Mouse (Mus musculus) c-Kit-negative CD71-positive TER-119-positive erythroid progenitor cells, embryonic 14.5 days (primary cell): Measurements from ENCODE around the gene Sfta2.

Experiments used
- DNase-seq: peaks from one replicate; pipeline ENCODE4 v3.0.0-alpha.2; 2013; ENCODE audit warnings: low read depth, low spot score

The Sfta2 gene

GRCm38 (mm10) chr17:35592131-35592530 is 9.2 kb upstream of the Sfta2 start:
- no peak for DNase-seq

GRCm38 (mm10) chr17:35593786-35594185 is 7.6 kb upstream of the Sfta2 start:
- DNase-seq = no peak

- no peak for DNase-seq
Measured at GRCm38 (mm10) chr17:35594456-35594855, 6.9 kb upstream of the Sfta2 start.

- no peak for DNase-seq
Measured at GRCm38 (mm10) chr17:35597399-35597798, 4.0 kb upstream of the Sfta2 start.

GRCm38 (mm10) chr17:35601736-35602354 is 496 bp downstream of the Sfta2 start:
- DNase-seq = no peak

- DNase-seq = no peak
Measured at GRCm38 (mm10) chr17:35617127-35617526, 15.8 kb downstream of the Sfta2 start.

- no peak for DNase-seq
Measured at GRCm38 (mm10) chr17:35626537-35626936, 25.2 kb downstream of the Sfta2 start, which contains the start of gene Gm9573. TSS of gene Gm9573 (minus strand) at chr17:35626637.

DNA sequence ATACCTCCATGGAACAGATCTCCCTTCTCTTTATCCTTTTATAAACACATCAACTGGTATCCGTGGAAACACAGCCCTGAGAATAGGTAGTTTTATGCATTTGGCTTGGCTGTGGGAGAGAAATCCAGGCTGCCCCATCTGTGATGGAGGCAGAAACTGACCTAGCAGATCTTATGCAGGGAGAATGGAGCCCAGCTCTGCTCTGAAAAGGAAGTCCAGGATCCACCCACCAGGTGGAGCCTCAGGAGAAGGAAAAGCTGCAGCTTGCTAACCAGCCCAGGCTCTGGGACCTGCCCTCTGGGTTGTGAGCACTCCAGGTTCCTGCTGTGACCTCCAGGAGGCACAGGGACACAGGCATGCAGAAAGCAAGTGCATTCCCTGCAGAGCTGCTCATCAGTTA is 32.6 kb downstream of the Sfta2 start:
- no peak for DNase-seq

DNA sequence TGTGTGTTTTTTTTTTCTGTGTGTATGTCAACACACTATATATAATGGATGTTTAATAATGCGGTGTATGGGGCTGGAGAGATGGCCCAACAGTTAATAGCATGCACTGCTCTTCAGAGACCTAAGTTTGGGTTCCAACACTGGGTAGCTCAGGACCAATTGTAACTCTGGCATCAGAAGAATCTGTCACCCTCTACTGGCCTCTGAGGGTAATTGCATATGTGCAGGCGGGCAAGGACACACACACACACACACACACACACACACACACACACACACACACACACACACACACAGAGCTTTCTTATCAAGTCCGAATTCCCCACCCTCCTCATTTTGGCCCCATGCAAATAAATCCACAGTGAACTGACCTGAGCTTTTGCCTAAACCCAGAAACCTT is 33.9 kb downstream of the Sfta2 start:
- DNase-seq = no peak

DNA sequence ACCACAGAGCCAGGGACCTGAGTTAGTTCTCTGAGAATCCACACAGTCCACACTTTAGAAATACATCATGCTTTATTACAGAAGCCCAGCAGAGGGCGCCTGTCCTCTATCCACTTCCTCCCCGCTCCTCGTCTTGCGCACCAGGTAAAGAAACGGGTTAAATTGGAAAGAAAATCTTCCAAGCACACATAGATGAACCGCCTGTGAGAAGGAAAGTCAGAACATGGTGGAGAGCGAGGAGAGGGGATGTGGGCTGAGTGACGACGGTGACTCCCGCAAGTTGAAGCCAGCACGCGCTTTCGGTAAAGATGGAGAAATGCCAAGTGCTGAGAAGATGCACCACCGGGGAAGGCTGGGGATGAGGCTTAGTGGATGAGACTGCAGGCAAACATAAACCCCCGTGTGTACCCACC is 34.4 kb downstream of the Sfta2 start:
- peak; percentile 33 for DNase-seq

- DNase-seq = no peak
Measured at GRCm38 (mm10) chr17:35636363-35636762, 35.0 kb downstream of the Sfta2 start.

GRCm38 (mm10) chr17:35638475-35639190 is 37.3 kb downstream of the Sfta2 start:
- no peak for DNase-seq

DNA sequence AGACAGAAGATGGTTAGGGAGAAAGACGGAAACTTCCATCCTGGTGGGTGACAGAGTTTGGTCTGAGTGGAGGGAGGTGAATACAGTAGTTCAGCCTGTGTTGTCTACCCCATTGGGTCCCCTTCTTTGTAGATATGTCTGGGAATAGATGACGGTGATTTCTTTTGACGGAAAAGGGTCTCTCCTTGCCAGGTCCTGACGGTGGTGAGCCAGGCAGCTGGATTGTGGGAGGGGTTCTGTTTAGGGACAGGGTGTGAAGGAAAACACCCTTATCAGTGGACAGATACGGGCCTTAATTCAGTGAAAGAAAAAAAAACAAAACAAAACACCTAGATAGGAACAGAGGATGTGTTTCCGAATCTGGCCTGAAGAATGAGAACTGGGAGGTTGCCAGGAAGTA is 38.0 kb downstream of the Sfta2 start:
- DNase-seq = no peak

DNA sequence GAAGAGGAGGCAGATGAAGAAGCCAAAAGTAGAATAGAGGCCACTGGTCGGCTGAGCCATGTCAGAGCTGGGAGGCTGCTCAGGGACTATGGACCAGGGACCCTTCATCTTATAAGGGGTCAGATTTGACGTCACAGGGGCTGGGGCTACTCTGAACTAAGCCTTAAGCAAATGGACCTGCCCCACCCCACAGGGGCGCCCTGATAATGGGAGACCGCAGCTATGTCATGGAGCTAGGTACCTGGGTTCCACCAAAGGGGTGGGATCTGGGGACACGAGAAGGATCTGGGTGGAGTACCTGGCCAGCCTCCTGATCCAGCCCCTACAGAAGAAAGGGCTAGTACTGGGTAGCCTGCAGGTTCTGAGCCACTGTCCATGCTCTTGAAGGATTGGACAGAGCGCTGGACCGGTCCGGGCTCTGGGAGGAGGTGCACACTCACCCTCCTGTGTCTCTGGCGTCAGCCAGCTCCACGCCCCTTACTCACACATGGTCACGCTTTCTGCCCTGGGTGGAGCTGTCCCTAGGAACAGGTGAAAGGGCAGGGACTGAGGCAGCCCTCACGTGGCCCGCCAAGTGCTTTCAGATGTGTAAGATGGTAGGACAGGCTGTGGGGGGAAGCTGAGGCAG is 42.4 kb downstream of the Sfta2 start, which contains the start of gene Mucl3:
TSS of gene Mucl3 (minus strand) at position 87 of the 628 bp plus-strand sequence.
- no peak for DNase-seq

DNA sequence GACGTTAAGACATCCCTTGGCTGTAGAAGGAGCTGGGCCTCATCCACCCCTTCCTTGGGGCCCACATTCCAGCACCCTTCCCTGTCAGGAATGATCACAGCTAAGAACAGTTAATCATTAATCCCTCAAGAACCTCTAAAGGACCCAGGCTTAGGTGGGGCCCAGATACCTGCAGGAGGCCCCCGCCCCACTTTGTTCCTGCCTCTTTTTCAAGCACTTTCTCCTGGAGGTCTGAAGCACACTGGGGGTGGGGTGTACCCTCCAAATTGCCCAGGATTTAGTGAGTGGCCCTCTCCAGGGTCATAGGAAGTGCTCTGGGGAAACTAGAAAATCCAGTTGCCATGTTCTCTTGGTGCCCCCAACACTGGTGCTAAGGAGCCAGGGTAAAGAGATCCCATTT is 48.1 kb downstream of the Sfta2 start:
- DNase-seq = no peak

DNA sequence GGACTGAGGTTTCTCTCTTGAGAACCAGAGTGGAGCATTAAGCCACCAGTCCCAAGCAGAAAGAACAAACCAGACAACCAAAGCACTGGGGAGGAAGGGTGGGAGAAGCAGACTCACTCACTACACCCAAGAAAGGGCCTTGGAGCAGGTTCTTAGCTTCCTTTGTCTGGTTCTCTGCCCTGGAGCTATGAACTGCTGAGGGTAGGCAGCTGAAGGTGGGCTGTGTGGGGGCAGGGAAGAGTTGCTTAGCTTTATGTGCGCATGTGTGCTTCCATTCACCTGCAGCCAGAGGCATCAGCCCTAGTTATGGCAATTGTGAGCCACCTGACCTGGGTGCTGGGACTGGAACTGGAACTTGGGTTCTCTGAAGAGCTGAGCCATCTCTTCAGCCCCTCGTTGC is 51.7 kb downstream of the Sfta2 start:
- no peak for DNase-seq

- DNase-seq = no peak
Measured at GRCm38 (mm10) chr17:35665957-35666515, 64.7 kb downstream of the Sfta2 start.

DNA sequence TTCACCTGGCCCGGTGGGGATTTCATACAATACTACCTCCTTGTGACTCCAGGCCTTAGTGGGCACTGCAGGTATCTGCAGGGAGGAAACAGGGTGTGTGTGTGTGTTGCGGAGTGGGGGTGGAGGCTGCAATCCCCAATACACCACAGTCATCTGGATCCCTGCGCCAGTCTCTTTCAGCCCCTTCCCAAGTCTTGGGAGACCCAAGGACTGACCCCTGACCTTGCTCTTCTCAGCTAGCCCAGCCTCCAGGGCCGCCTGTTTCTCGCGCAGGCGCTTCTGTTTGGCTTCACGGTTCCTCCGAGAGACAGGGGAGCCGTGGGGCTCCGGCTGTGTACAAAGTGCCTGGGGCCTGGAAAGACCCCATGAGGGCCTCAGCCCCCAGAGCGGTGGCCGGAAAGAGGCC is 65.5 kb downstream of the Sfta2 start:
- no peak for DNase-seq

DNA sequence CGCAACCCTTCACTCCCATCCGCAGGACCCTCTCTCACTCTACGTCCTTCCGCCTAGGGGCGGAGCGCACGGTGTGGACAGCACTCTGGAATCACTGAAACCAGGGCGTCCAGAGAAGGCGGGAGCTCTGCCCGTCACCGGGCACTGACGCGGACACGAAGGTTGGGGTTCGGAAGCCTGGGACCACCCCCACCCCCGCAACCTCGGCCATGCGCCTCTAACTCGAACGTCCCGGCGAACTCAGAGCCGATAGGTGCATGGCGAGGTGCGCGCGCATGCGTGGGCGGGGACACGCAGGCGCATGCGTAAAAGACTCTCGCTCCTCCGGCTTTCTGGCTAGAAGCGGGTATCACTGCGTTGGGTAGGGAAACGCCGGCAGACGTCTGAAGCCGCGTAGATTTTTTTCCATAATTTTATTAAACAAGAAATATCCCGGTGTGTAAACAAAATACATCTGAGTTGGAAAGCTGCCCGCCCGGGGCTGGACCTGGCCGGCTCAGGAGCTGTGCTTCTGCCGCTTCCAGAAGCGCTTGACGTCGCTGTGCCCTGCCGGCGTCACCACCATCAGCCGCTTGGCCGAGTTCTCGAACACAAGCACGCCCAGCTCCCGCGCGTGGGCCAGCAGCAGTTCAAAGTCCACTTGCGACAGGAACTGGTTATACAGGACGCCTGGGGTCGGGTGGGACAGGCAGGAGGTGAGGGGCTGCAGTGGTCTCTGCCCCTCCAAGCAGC is 66.2 kb downstream of the Sfta2 start, which contains the start of gene Vars2:
TSS of gene Vars2 (minus strand) at position 259 of the 732 bp plus-strand sequence.
- peak; percentile 91 for DNase-seq

DNA sequence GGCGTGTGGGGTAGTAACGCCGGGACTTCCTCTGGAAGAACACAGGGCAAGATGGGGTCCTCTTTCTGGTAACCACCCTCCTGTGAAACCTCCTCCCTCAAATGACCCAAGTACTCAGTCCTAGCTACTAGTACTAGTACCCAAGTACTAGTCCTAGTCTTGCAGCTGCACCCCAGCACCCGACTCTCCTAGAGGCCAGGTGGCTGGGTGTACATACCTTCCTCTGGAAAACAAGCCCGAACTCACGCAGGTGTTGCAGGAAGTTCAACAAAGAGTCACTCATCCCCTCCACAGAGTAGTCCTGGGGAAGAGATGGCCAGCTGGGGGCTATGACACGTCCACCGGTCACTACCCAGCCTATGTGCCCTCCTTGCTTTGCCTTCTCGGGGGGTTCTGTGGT is 68.4 kb downstream of the Sfta2 start:
- no peak for DNase-seq

GRCm38 (mm10) chr17:35671846-35672245 is 70.5 kb downstream of the Sfta2 start:
- DNase-seq = no peak

DNA sequence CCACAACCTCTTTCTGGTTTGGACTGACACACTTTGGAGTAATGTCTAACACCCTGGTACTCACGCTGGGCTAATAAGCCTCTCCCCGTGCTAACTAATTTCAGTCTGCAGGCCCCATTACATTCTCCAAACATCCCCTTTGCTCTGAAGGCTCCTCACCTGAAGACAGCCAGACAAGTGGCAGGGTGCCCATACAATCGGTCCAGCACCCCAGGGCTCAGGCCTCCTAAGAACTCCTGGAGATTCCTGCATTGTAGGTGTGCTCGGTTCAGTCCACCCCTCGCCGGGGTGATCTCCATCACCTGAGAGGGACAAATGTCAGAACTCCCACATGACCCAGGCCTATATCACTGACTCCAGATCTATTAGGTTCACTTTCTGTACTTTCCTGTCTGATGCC is 71.2 kb downstream of the Sfta2 start:
- no peak for DNase-seq
